Mouse (Mus musculus): ENCODE results near the gene Olfr198. TPM values are rescaled to one million over a fixed set of nuclear protein-coding genes. Genes with fewer than 3 reads are reported as not detected.

Gene Olfr198
- not detected for total RNA-seq (2023)

DNA sequence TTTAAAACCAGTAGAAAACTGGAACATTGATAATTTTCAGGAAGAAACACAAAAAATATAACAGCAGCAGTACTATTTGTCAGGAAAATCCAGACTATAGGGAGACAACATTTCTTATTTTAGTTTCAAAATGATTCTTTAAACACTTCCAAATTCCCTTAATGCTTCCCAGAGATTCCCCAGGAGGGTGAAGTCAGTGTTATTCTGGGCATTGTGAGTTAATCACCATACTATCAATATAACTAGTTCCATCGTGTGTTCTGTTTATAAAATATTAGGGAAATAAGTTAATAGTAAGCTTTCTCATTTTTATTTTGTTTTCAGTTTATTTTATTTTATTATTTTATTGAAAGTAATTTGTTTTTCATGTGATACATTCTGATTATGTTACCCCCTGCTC lies at the start of gene Olfr198:
Olfr198 (minus strand) TSS at position 101 of the 400 bp plus-strand sequence.

DNA sequence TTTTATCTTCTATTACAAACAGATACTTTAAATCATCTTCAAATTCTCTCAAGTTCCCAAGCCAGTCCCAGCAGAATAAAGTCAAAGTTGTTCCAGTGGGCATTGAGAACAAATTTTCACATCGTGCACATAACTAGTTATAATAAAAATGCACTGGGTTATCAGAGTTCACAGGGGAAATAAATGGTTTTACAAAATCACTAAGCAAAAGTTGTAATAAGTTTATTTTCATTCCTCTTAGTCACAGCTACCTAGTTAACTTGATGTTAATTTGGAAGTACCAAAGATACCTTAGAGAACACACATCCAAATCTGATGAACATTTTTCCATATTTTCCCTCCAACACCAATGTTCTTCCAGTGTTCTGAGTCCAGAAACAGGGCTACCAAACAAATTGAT lies 16.3 kb upstream of the Olfr198 start, which contains the start of gene Olfr199:
Olfr199 (minus strand) TSS at position 101 of the 400 bp plus-strand sequence.

DNA sequence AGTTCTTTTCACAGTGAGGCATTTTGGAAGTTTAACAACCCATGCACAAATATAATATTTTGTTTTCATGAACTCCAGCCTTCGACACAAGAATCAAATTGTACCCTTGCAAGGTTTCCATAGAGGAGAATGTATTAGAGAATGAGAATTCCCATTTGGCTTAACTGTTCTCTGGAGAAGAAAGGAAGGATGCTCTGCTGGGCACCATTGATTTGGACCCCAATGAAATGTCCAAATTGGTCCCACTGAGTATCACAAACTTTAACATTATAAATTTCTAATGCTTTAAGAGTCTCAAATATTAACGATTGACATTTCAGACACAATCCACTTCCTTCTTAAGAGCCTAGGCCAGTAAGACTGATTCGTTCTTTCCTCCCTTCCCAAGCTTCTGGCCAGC lies 33.0 kb downstream of the Olfr198 start, which contains the start of gene Olfr196:
Olfr196 (minus strand) TSS at position 101 of the 400 bp plus-strand sequence.

Other genes with a start within 250 kb of the Olfr198 start
- not detected for gene Olfr183, start 208.2 kb downstream of the Olfr198 start, total RNA-seq (2023)
- not detected for gene Olfr186, start 173.2 kb downstream of the Olfr198 start, total RNA-seq (2023)
- not detected for gene Olfr187, start 163.8 kb downstream of the Olfr198 start, total RNA-seq (2023)
- gene Olfr190, start 125.5 kb downstream of the Olfr198 start, total RNA-seq (2023) = not detected
- not detected for gene Olfr191, start 113.7 kb downstream of the Olfr198 start, total RNA-seq (2023)
- gene Olfr193, start 91.7 kb downstream of the Olfr198 start, total RNA-seq (2023) = not detected
- not detected for gene Olfr194, start 82.5 kb downstream of the Olfr198 start, total RNA-seq (2023)
- not detected for gene Olfr195, start 56.5 kb downstream of the Olfr198 start, total RNA-seq (2023)
- not detected for gene Olfr196, start 33.1 kb downstream of the Olfr198 start, total RNA-seq (2023)
- not detected for gene Olfr199, start 16.2 kb upstream of the Olfr198 start, total RNA-seq (2023)
- gene Olfr201, start 69.1 kb upstream of the Olfr198 start, total RNA-seq (2023) = not detected
- not detected for gene Olfr202, start 83.3 kb upstream of the Olfr198 start, total RNA-seq (2023)
- gene Olfr203, start 95.3 kb upstream of the Olfr198 start, total RNA-seq (2023) = not detected
- not detected for gene Olfr204, start 114.7 kb upstream of the Olfr198 start, total RNA-seq (2023)
- gene Olfr205, start 127.6 kb upstream of the Olfr198 start, total RNA-seq (2023) = not detected
- gene Olfr206, start 145.7 kb upstream of the Olfr198 start, total RNA-seq (2023) = not detected
- gene Olfr209, start 160.5 kb upstream of the Olfr198 start, total RNA-seq (2023) = not detected
- gene Gabrr3, start 203.8 kb upstream of the Olfr198 start, total RNA-seq (2023) = not detected

Data from neutrophil, adult 83 days (primary cell).